Mouse (Mus musculus): ENCODE results near the gene Maml3. TPM values are rescaled to one million over a fixed set of nuclear protein-coding genes. Genes with fewer than 3 reads are reported as not detected.

Maml3 gene
- polyA plus RNA-seq (2016; fragmentation: Nextera tagmentation; extraction: Ambion mirVana): 9.2 and 9.4 TPM in 2 replicates

GRCm38 (mm10) chr3:52104636-52105151 lies at the start of gene Maml3:
Maml3 (minus strand) TSS chr3:52105076.
- Histone ChIP-seq H3K9me3 (no peaks in the 10 kb centered on the region), H3K27me3 (replicated peaks) (no peaks in the 10 kb centered on the region), H3K4me3 (peak within 1 kb of the TSS; percentile 89), H3K4me2 (replicated peaks) (peak within 1 kb of the TSS; percentile 78), H3K4me1 (peaks cover 14% of the 10 kb centered on the region), H3K27ac (peak within 1 kb of the TSS; percentile 99), H3K36me3 (no peaks in the 10 kb centered on the region), H3K9ac (peak within 1 kb of the TSS; percentile 95)
- ATAC-seq (ENCODE audit: low FRiP score, low read depth): peak; percentile 25
- under 1% methylated on average over 37 of the region's 49 CpGs for WGBS

DNA sequence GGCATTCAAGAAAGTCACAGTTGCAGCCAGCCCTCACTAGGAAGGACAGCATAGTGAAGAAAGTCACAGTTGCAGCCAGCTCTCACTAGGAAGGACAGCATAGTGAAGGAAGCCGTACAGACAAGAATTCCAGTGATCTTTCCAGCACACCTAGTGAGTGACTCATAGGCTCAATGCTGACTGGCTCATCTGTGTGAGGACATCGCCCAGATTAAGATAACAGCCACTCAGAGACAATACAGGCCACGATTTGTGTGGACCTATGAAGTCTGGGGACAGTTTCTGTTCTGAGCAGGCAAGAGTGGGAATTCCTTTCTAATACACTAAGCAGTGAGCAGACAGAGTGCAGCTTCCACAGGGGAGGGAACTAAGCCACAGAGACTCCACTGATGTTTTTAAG lies 46.3 kb upstream of the Maml3 start:
- H3K4me2 ChIP-seq (replicated peaks): no peak overlapping the region
- H3K4me3 ChIP-seq: no peak overlapping the region
- no peak overlapping the region for H3K9ac ChIP-seq
- ATAC-seq (ENCODE audit: low FRiP score, low read depth): no peak
- 68% methylated on average over 3 of the region's 3 CpGs for WGBS
- H3K27ac ChIP-seq: no peak overlapping the region
- no peaks in the 10 kb centered on the region for H3K27me3 ChIP-seq (replicated peaks)
- H3K36me3 ChIP-seq: no peaks in the 10 kb centered on the region
- H3K9me3 ChIP-seq: peaks cover 1% of the 10 kb centered on the region; the same call in 1 of the 2 replicates
- no peaks in the 10 kb centered on the region for H3K4me1 ChIP-seq

DNA sequence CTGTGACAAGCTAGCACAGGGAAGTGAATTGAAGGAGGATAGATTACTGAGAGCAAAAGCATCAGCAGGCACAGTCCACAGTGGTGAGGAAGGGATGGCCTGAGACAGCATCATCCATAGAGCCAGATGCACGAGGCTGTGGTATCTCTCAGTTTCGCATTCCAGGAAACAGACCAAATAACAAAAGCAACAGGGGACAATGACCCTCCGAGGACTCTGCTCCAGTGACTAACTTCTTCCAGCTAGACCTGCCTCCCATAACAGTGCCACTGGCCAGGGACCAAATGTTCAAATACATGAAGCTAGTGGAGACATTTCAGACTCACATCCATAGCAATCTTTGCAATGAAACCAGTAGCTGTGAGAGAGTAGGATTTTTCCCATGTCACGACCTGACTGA lies 43.4 kb upstream of the Maml3 start:
- H3K4me3 ChIP-seq: no peak overlapping the region
- WGBS: 53% methylated on average over 4 of the region's 4 CpGs
- no peak for ATAC-seq (ENCODE audit: low FRiP score, low read depth)
- H3K36me3 ChIP-seq: no peaks in the 10 kb centered on the region
- H3K4me1 ChIP-seq: no peaks in the 10 kb centered on the region
- no peak overlapping the region for H3K27ac ChIP-seq
- no peak overlapping the region for H3K4me2 ChIP-seq (replicated peaks)
- H3K9me3 ChIP-seq: no peaks in the 10 kb centered on the region
- H3K27me3 ChIP-seq (replicated peaks): no peaks in the 10 kb centered on the region
- no peak overlapping the region for H3K9ac ChIP-seq

DNA sequence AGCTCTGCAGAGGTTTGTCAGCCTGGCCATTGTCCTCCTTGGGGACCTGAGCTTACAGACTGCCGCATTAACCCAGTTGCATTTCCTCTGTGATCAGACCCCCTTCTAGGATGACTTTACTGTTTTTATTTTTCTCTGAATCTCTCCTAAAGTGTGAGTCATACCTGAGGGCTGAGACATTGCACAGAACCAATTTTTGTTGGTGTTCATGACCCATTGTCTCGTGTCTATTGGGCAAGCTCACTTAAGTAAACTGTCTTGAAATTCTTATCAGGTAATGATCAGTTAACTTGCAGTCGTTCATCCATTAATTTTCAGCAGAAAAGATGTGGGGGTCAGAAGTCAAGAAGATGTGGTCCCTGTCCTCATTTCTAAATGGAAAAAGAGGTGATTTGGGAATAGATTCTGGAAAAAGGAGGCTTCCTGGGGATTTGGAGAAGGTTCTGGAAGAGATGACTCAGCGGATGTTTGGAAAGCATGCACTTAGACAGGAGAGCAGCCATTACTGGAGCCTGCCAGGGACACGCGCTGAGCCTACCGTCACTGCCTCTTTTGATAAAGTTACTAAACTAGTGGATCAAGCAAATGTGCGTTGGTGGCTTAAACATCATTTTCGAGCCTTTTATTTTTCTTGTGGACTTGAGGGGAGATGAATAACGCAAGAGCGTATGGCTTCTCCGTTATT lies 40.0 kb upstream of the Maml3 start:
- no peak for ATAC-seq (ENCODE audit: low FRiP score, low read depth)
- H3K4me1 ChIP-seq: no peaks in the 10 kb centered on the region; the same call in 1 of the 2 replicates
- no peaks in the 10 kb centered on the region for H3K9me3 ChIP-seq
- H3K27ac ChIP-seq: no peak overlapping the region
- no peaks in the 10 kb centered on the region for H3K27me3 ChIP-seq (replicated peaks)
- H3K36me3 ChIP-seq: no peaks in the 10 kb centered on the region
- H3K4me3 ChIP-seq: no peak overlapping the region
- no peak overlapping the region for H3K9ac ChIP-seq
- H3K4me2 ChIP-seq (replicated peaks): no peak overlapping the region
- WGBS: 92% methylated on average over 12 of the region's 12 CpGs

DNA sequence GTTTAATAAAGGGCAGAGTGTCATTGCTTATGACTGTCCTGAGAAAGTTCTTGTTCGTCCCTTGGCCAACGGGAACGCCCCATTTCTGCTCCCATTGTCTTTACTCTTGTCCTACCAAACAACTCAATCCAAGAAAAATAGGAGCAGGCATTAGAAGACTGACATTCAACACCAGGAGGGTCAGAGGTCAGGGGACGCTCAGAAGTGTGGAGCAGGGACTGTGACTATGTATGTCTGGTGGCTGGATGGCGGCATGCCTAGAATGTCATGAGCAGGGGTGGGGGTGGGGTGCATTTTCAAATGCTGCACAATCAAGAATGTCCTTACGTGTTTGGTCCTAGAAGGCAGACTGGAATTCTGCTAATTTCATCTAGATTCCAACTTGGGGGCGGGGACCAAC lies 38.1 kb upstream of the Maml3 start:
- no peak for ATAC-seq (ENCODE audit: low FRiP score, low read depth)
- Histone ChIP-seq H3K9ac (no peak overlapping the region), H3K4me1 (no peaks in the 10 kb centered on the region; the same call in 1 of the 2 replicates), H3K4me2 (replicated peaks) (no peak overlapping the region), H3K9me3 (no peaks in the 10 kb centered on the region), H3K36me3 (no peaks in the 10 kb centered on the region), H3K4me3 (no peak overlapping the region), H3K27me3 (replicated peaks) (no peaks in the 10 kb centered on the region), H3K27ac (no peak overlapping the region)
- 86% methylated on average over 7 of the region's 7 CpGs for whole genome bisulfite sequencing

- Histone ChIP-seq H3K4me3 (no peak overlapping the region), H3K27ac (no peak overlapping the region), H3K9ac (no peak overlapping the region), H3K9me3 (no peaks in the 10 kb centered on the region), H3K4me2 (replicated peaks) (no peak overlapping the region), H3K36me3 (no peaks in the 10 kb centered on the region), H3K27me3 (replicated peaks) (no peaks in the 10 kb centered on the region), H3K4me1 (no peaks in the 10 kb centered on the region; the same call in 1 of the 2 replicates)
- no peak for ATAC-seq (ENCODE audit: low FRiP score, low read depth)
- 80% methylated on average over 16 of the region's 16 CpGs for WGBS
These were observed 35.3 kb upstream of the Maml3 start for GRCm38 (mm10) chr3:52140162-52140561.

DNA sequence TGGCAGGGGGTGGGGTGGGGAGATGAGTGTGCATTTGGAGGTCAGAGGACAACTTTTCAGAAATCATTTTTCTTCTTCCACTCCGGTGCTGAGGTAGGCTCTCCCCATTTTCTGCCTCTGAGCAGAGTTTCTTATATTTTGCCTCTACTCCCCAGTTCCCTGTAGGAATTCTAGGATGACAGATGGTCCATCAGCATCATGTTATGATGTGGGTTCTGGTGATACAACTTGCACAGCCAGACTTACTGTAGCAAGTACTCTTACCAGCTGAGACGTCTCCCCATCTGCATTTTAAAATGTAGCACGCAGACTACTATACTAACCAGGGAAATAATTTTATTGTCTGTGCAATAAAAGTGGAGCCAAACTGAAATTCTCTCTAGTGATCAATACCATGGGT lies 20.5 kb upstream of the Maml3 start:
- H3K9me3 ChIP-seq: no peaks in the 10 kb centered on the region
- no peak overlapping the region for H3K9ac ChIP-seq
- H3K4me1 ChIP-seq: no peaks in the 10 kb centered on the region
- no peak overlapping the region for H3K4me2 ChIP-seq (replicated peaks)
- H3K4me3 ChIP-seq: no peak overlapping the region
- no peak for ATAC-seq (ENCODE audit: low FRiP score, low read depth)
- H3K27me3 ChIP-seq (replicated peaks): no peaks in the 10 kb centered on the region
- no peaks in the 10 kb centered on the region for H3K36me3 ChIP-seq
- H3K27ac ChIP-seq: no peak overlapping the region
- 88% methylated on average over 3 of the region's 3 CpGs for WGBS

DNA sequence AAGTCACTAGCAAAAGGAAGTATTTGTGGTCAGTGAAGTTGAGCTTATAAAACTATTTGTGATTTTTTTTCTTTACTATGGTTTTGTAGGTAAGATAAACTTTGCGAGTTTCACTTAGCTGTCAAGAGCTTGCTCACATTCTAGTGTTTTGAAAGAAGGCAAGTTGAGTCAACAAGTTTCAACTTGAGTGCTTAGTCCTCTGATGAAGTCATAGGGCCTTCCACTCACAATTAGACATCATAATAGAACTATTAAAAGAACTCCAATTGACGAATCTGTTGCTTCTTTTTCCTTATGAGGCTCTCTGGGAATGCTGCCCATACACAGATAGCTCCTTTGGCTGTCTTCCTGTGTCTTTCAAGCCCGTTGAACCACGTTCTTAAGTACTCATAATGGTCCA lies 16.0 kb upstream of the Maml3 start:
- 82% methylated on average over 4 of the region's 4 CpGs for WGBS
- Histone ChIP-seq H3K4me3 (no peak overlapping the region), H3K9ac (no peak overlapping the region), H3K4me1 (no peaks in the 10 kb centered on the region), H3K27ac (no peak overlapping the region), H3K9me3 (no peaks in the 10 kb centered on the region), H3K36me3 (no peaks in the 10 kb centered on the region), H3K4me2 (replicated peaks) (no peak overlapping the region), H3K27me3 (replicated peaks) (no peaks in the 10 kb centered on the region)
- ATAC-seq (ENCODE audit: low FRiP score, low read depth): no peak

GRCm38 (mm10) chr3:52119216-52119615 lies 14.3 kb upstream of the Maml3 start:
- Histone ChIP-seq H3K4me3 (no peak overlapping the region), H3K27me3 (replicated peaks) (no peaks in the 10 kb centered on the region), H3K36me3 (no peaks in the 10 kb centered on the region), H3K4me1 (no peaks in the 10 kb centered on the region), H3K4me2 (replicated peaks) (no peak overlapping the region), H3K9ac (no peak overlapping the region), H3K9me3 (no peaks in the 10 kb centered on the region), H3K27ac (no peak overlapping the region)
- ATAC-seq (ENCODE audit: low FRiP score, low read depth): no peak
- 89% methylated on average over 7 of the region's 7 CpGs for WGBS

GRCm38 (mm10) chr3:52115421-52115820 lies 10.5 kb upstream of the Maml3 start:
- H3K27me3 ChIP-seq (replicated peaks): no peaks in the 10 kb centered on the region
- no peak overlapping the region for H3K27ac ChIP-seq
- no peak overlapping the region for H3K4me3 ChIP-seq
- no peaks in the 10 kb centered on the region for H3K4me1 ChIP-seq
- H3K4me2 ChIP-seq (replicated peaks): no peak overlapping the region
- 82% methylated on average over 9 of the region's 9 CpGs for WGBS
- H3K9ac ChIP-seq: no peak overlapping the region
- H3K9me3 ChIP-seq: no peaks in the 10 kb centered on the region
- no peaks in the 10 kb centered on the region for H3K36me3 ChIP-seq
- no peak for ATAC-seq (ENCODE audit: low FRiP score, low read depth)

GRCm38 (mm10) chr3:52108027-52108426 lies 3.2 kb upstream of the Maml3 start:
- no peak overlapping the region for H3K9ac ChIP-seq
- H3K36me3 ChIP-seq: no peaks in the 10 kb centered on the region
- H3K4me1 ChIP-seq: 0 out of 2 replicates have a peak, but pooled peaks cover 5% of the 10 kb centered on the region
- H3K27me3 ChIP-seq (replicated peaks): no peaks in the 10 kb centered on the region
- no peak overlapping the region for H3K4me2 ChIP-seq (replicated peaks)
- no peak for ATAC-seq (ENCODE audit: low FRiP score, low read depth)
- H3K4me3 ChIP-seq: no peak overlapping the region
- no peak overlapping the region for H3K27ac ChIP-seq
- H3K9me3 ChIP-seq: no peaks in the 10 kb centered on the region

GRCm38 (mm10) chr3:52105156-52105555 lies 280 bp upstream of the Maml3 start:
- Histone ChIP-seq H3K27ac (peak overlapping the region; percentile 79; the same call in 1 of the 2 replicates), H3K9ac (peak overlapping the region; percentile 95), H3K27me3 (replicated peaks) (no peaks in the 10 kb centered on the region), H3K4me1 (peaks cover 13% of the 10 kb centered on the region), H3K36me3 (no peaks in the 10 kb centered on the region), H3K4me3 (peak overlapping the region; percentile 89), H3K9me3 (no peaks in the 10 kb centered on the region), H3K4me2 (replicated peaks) (peak overlapping the region; percentile 78)
- WGBS: 0% methylated on average over 16 of the region's 20 CpGs
- no peak for ATAC-seq (ENCODE audit: low FRiP score, low read depth)

- peak overlapping the region; percentile 95 for H3K9ac ChIP-seq
- peaks cover 14% of the 10 kb centered on the region for H3K4me1 ChIP-seq
- ATAC-seq (ENCODE audit: low FRiP score, low read depth): no peak
- no peaks in the 10 kb centered on the region for H3K27me3 ChIP-seq (replicated peaks)
- peak overlapping the region; percentile 99 for H3K27ac ChIP-seq
- no peaks in the 10 kb centered on the region for H3K9me3 ChIP-seq
- peak overlapping the region; percentile 89 for H3K4me3 ChIP-seq
- under 1% methylated on average over 16 of the region's 16 CpGs for WGBS
- no peaks in the 10 kb centered on the region for H3K36me3 ChIP-seq
- H3K4me2 ChIP-seq (replicated peaks): peak overlapping the region; percentile 78
These were observed 668 bp downstream of the Maml3 start for GRCm38 (mm10) chr3:52104208-52104607.

Data from neural tube, embryonic 12.5 days (tissue).